Mouse (Mus musculus): ENCODE measurements around the gene Olfr1352.
"Not testable (repeated sequence)": the region's sequence is repeated elsewhere in the genome, so short reads cannot be mapped to it uniquely, and the experiment has no call there.

Olfr1352 gene

DNA sequence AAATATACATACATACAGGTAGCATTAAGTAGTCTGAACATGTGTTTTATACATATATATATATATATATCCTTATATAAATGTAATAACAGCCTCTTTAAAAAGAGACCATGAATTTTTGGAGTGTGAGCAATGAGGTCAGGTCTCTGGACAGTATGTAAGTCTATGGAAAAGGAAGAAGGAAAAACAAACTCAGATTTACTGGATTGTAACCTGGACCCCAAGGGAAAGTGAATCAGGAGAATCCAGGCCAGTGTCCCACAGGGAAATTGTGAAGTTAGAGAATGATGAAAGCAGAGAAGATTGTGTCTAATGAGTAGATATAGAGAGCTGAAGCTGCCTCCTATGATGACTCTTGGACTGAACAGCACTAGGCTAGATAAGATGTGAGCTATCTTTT, at the start of gene Olfr1352:
TSS of gene Olfr1352 (plus strand) at position 301 of the 400 bp plus-strand sequence.
- no peak for DNase-seq (ENCODE audit: low spot score)

- DNase-seq (ENCODE audit: low spot score), result not testable (repeated sequence)
Observed at GRCm38 (mm10) chr10:78950336-78950735, 30.5 kb upstream of the Olfr1352 start, which contains the start of gene Olfr8. Gene Olfr8, plus strand, starts transcription at chr10:78950636.

- DNase-seq (ENCODE audit: low spot score), result not testable (repeated sequence)
Observed at GRCm38 (mm10) chr10:78963009-78963408, 17.8 kb upstream of the Olfr1352 start, which contains the start of gene Olfr1353. Gene Olfr1353, plus strand, starts transcription at chr10:78963309.

- DNase-seq (ENCODE audit: low spot score), result no peak
Observed at GRCm38 (mm10) chr10:79012172-79012571, 31.3 kb downstream of the Olfr1352 start, which contains the start of gene Olfr1351. Gene Olfr1351, plus strand, starts transcription at chr10:79012472.

DNA sequence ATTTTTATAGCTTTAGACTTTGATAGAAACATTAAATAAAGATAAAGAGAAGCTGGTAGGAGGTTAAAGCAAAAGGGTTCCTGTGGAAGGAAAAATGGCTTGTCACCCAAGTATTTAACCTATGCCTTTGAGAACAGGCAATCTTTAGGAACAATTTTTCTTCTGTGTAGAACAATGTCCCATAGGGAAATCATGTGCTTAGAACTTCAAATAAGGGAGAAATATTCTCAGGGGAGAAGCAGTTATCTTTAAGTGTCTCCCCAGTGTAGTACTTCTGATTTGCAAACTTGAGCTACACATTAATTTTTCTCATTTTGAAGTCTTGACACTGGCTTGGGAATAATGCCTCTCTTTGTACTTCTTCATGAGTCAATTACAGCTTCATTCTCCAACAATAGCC, 47.6 kb downstream of the Olfr1352 start, which contains the start of gene Olfr57:
TSS of gene Olfr57 (plus strand) at position 301 of the 400 bp plus-strand sequence.
- no peak for DNase-seq (ENCODE audit: low spot score)
